Mouse (Mus musculus) naive thymus-derived CD4-positive, alpha-beta T cell, adult 2 months (primary cell): ENCODE results near the gene Cyb5r4.
A peak's percentile ranks its signal among the peaks of the same experiment; 100 is the strongest.
"Not testable (repeated sequence)": the region's sequence is repeated elsewhere in the genome, so short reads cannot be mapped to it uniquely, and the experiment has no call there.

ENCODE experiments used
- DNase-seq: peaks from one replicate; pipeline ENCODE4 v3.0.0-alpha.2; 2011; ENCODE audit warnings: low read depth

Cyb5r4 gene

GRCm38 (mm10) chr9:87021778-87022523, at the start of gene Cyb5r4:
Gene Cyb5r4, plus strand, starts transcription at chr9:87022014.
- DNase-seq, result peak; percentile 98

GRCm38 (mm10) chr9:86972471-86972870, 49.3 kb upstream of the Cyb5r4 start:
- not testable (repeated sequence) for DNase-seq

GRCm38 (mm10) chr9:86973562-86973961, 48.3 kb upstream of the Cyb5r4 start:
- no peak for DNase-seq

- no peak for DNase-seq
These were observed 44.9 kb upstream of the Cyb5r4 start for GRCm38 (mm10) chr9:86976896-86977295.

GRCm38 (mm10) chr9:86978257-86978907, 43.4 kb upstream of the Cyb5r4 start:
- no peak for DNase-seq

GRCm38 (mm10) chr9:86980048-86980447, 41.8 kb upstream of the Cyb5r4 start:
- no peak for DNase-seq

GRCm38 (mm10) chr9:86980942-86981341, 40.9 kb upstream of the Cyb5r4 start:
- DNase-seq, result no peak

GRCm38 (mm10) chr9:86981551-86981950, 40.3 kb upstream of the Cyb5r4 start:
- DNase-seq, result no peak

- DNase-seq, result no peak
These were observed 37.2 kb upstream of the Cyb5r4 start for GRCm38 (mm10) chr9:86984583-86984982.

GRCm38 (mm10) chr9:86985105-86985504, 36.7 kb upstream of the Cyb5r4 start:
- no peak for DNase-seq

GRCm38 (mm10) chr9:86986703-86987296, 35.0 kb upstream of the Cyb5r4 start:
- no peak for DNase-seq

GRCm38 (mm10) chr9:86989822-86990221, 32.0 kb upstream of the Cyb5r4 start:
- no peak for DNase-seq

GRCm38 (mm10) chr9:86991758-86992157, 30.1 kb upstream of the Cyb5r4 start:
- no peak for DNase-seq

GRCm38 (mm10) chr9:86997046-86997691, 24.6 kb upstream of the Cyb5r4 start:
- no peak for DNase-seq

GRCm38 (mm10) chr9:86999956-87000582, 21.7 kb upstream of the Cyb5r4 start:
- no peak for DNase-seq

GRCm38 (mm10) chr9:87004701-87005434, 16.9 kb upstream of the Cyb5r4 start:
- DNase-seq, result no peak

- no peak for DNase-seq
These were observed 16.4 kb upstream of the Cyb5r4 start for GRCm38 (mm10) chr9:87005435-87005779.

- no peak for DNase-seq
These were observed 13.3 kb upstream of the Cyb5r4 start for GRCm38 (mm10) chr9:87008507-87008906.

GRCm38 (mm10) chr9:87008919-87009318, 12.9 kb upstream of the Cyb5r4 start:
- no peak for DNase-seq

GRCm38 (mm10) chr9:87015288-87015937, 6.4 kb upstream of the Cyb5r4 start, which contains the start of gene Ripply2:
Gene Ripply2, plus strand, starts transcription at chr9:87015537.
- DNase-seq, result no peak

GRCm38 (mm10) chr9:87015938-87016294, 5.9 kb upstream of the Cyb5r4 start:
- DNase-seq, result no peak
